Mouse (Mus musculus) cerebellum, adult 11 months (tissue): ENCODE measurements around the gene Fkbp4.
"Not testable (repeated sequence)": the region's sequence is repeated elsewhere in the genome, so short reads cannot be mapped to it uniquely, and the experiment has no call there.

Source experiments
- DNase-seq: peaks from one replicate; pipeline ENCODE4 v3.0.0; 2022

Gene Fkbp4

DNA sequence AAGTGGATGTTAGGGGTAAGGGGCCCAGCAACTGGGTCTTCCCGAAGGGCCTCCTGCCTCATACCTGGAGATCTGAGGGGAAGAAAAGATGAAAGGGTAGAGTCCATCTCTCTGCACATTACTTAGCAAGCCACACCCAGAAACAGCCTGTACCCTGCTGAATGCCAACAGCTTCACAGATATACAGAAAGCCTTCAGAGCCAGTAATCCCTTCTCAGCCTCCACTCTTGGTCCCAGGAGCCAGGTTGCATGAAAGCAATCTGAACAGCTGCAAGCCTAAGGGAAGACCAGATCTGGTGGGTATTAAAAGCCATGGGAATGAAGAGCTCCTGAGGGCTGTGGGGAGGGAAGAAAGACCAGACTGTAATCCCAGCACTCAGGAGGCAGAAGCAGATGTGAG is 49.3 kb downstream of the Fkbp4 start:
- no peak for DNase-seq

DNA sequence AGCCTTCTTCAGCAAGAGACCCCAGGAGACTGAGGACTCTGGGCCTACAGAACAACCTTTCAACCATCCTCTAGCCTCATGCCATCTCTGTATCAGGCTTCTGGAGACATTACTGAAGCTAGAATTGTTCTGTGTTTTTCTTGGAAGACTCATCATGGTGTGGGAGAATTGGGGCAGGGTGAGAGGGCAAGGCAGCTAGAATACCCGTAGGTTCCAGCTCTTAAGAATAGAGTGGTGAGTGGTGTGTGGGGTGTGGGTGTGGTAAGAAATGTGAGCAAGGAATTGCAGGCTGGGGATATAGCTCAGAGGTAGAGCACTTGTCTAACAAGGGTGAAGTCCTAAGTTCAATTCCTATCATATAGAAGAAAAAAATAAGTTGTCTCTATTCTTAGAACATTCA is 53.5 kb downstream of the Fkbp4 start:
- DNase-seq = no peak

DNA sequence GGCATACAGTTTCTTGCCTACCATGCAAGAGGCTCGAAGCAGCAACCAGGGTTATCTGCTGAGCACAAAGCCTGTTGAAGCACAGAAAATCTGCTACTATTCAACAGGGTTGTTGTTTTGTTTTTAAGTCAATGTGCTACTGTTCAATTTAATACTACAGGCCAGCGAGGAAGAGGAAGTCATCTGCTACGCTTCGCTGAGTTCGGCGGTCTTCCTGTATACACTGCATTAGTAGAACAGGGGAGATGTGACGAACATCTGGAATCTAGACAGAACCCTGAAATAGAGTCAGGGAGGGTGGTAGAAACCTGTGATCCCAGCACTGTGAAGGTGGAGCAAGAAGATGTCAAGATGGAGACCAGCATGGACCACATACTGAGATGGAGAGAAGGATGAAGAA is 54.7 kb downstream of the Fkbp4 start:
- DNase-seq = no peak

DNA sequence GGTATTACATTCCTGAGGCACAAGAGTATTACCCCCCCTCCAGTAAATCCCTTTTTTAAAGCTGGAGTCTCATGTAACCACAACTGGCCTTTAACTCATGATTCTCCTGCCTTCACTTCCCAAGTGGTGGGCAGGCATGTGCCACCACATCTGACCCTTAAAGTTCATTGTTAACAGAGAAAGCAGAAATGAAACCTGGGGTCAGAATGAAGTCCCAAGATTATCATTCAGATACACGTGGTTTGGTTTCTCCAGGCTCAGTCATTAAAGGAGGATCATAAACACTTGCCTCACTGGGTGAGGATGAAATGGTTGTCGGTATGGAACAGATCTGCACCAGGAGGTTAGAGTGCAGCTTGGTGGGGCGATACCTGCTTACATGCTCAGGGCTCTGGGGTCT is 57.2 kb downstream of the Fkbp4 start:
- no peak for DNase-seq

DNA sequence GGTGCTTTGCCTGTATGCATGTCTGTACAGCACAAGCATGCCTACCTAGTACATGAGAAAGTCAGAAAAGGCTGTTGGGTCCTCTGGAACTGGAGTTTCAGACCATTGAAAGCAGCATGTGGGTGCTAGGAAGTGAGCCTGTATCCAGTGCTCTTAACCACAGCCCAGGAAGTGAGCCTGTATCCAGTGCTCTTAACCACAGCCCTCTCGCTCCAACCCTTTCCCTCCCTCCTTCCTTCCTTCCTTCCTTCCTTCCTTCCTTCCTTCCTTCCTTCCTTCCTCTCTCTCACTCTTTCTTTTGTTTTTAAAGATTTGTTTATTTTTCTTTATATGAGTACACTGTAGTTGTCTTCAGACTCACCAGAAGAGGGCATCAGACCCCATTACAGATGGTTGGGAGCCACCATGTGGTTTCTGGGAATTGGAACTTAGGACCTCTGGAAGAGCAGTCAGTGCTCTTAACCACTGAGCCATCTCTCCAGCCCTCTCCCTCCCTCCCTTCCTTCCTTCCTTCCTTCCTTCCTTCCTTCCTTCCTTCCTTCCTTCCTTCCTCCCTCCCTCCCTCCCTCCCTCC is 57.8 kb downstream of the Fkbp4 start:
- not testable (repeated sequence) for DNase-seq
